Mouse (Mus musculus) olfactory bulb, adult 2 months (tissue): ENCODE data around the gene Tex35. TPM values are rescaled to one million over a fixed set of nuclear protein-coding genes. Genes with fewer than 3 reads are reported as not detected.
A peak's percentile ranks its signal among the peaks of the same experiment; 100 is the strongest.

Source experiments
- H3K27ac ChIP-seq: fragments of 200-500 bp; 2 replicates; pipeline ENCODE4 v1.5.1; 2012; ENCODE audit warnings: low read depth, low read length; ENCODE audit not compliant: insufficient read depth
- H3K4me1 ChIP-seq: fragments of 200-500 bp; 2 replicates; pipeline ENCODE4 v1.6.1; 2012; ENCODE audit warnings: low read length; ENCODE audit not compliant: control insufficient read depth, insufficient read depth
- H3K4me3 ChIP-seq: fragments of 200-500 bp; 2 replicates; pipeline ENCODE4 v1.5.1; 2012; ENCODE audit warnings: mild to moderate bottlenecking, low read depth, low read length, moderate library complexity; ENCODE audit not compliant: insufficient read depth
- CTCF ChIP-seq: fragments of 200-500 bp; IDR thresholded peaks from 2 replicates; pipeline ENCODE4 v1.5.1; 2012; ENCODE audit warnings: low read depth, mild to moderate bottlenecking, low read length, moderate library complexity; ENCODE audit not compliant: insufficient read depth
- POLR2A ChIP-seq: fragments of 200-500 bp; IDR thresholded peaks from 2 replicates; pipeline ENCODE4 v1.6.1; 2012; ENCODE audit warnings: mild to moderate bottlenecking, low read depth, low read length, moderate library complexity; ENCODE audit not compliant: insufficient read depth
- WGBS: fragments of 180-500 bp; shearing (Covaris S2); methylation state at CpG from one replicate; pipeline ENCODE4 v1.1.7; 2018; 5-methylcytosine and 5-hydroxymethylcytosine counted together
- polyA plus RNA-seq: library from polyadenylated mRNA; stranded (reverse); fragments of >200 nt; gene quantifications from 2 replicates; pipeline ENCODE4 v1.2.4, GENCODE M21; 2012; ENCODE audit warnings: low replicate concordance; ENCODE audit not compliant: missing spikeins, insufficient read depth, insufficient read length

The Tex35 gene
- polyA plus RNA-seq, 1 experiment = not detected

DNA sequence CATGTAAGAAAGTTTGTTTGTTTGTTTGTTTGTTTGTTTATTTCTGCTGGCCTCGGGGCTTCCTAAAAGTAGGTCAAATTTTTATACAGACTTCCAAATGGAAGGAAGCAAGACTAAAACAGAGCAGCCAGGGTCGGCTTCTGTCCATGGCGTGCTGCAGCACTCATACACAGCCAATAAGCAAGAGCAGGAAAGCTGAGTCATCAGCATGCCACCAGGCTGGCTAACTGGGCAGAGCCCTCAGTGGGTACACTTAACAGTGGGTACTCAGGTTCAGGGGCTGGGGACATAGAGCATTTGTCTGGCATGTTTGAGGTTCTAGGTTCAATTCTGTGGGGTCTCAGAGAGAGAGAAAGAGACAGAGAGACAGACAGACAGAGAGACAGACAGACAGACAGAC lies 47.3 kb downstream of the Tex35 start:
- peaks cover 17% of the 10 kb centered on the region for H3K4me1 ChIP-seq
- WGBS = 37% methylated on average over 3 of the region's 3 CpGs
- H3K4me3 ChIP-seq = no peak overlapping the region
- no peak overlapping the region for H3K27ac ChIP-seq
- TF ChIP-seq POLR2A (no peak), CTCF (no peak)

DNA sequence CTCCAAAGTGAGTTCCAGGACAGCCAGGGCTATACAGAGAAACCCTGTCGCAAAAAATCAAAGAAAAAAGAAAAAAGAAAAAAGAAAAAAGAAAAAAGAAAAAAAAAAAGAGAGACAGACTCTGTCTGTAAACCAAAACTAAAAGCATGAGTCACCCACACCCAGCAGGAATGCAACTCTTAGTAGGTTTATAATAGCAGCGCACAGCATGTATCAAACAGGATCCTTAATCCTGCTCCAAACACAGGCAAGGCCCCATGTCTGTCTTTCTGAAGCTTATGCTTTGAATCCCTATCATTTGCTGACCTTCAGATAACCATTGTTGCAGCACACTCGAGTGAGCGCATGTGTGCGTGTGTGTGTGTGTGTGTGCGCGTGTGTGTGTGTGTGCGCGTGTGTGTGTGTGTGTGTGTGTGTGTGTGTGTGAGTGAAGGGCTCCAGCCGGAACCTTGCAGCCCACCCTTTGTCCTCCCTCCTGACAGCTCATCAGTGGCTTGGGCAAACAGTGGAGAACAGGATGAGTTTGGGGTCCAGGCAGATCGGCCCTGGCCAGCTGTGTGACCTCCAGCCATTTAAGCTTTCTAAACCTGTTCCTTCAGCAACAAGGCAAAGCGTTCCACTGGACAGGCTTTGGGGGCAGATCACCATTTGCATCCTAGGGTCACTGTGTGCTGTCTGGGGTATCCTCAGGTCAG lies 47.9 kb downstream of the Tex35 start:
- TF ChIP-seq POLR2A = no peak
- no peak overlapping the region for H3K27ac ChIP-seq
- 73% methylated on average over 12 of the region's 12 CpGs for WGBS

DNA sequence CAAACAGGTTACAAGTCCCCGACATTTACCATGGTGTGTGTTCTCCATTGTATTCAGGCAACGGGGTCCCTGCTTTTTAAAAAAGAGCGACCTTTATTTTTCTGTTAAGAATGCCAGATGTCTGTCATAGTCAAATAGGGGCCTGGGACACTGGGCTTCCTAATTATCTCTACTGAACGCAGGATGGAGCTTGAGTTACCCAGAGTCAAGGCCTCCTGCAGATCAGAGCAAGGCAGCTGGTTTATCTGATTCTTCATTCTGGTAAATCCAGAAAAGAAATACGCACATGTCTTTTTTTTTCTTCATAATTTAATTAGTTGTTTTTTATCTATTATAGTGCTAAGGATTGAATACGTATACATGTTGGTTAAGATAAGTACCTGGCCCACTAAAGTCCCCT lies 52.6 kb downstream of the Tex35 start:
- H3K4me3 ChIP-seq = no peak overlapping the region
- TF ChIP-seq CTCF (no peak), POLR2A (no peak)
- H3K27ac ChIP-seq = peak overlapping the region; percentile 51; the same call in 1 of the 2 replicates
- WGBS = 56% methylated on average over 6 of the region's 6 CpGs
- H3K4me1 ChIP-seq = peaks cover 16% of the 10 kb centered on the region

More for the DNA sequence above, 47.9 kb downstream of the Tex35 start:
- peaks cover 18% of the 10 kb centered on the region for H3K4me1 ChIP-seq
- no peak overlapping the region for H3K4me3 ChIP-seq

DNA sequence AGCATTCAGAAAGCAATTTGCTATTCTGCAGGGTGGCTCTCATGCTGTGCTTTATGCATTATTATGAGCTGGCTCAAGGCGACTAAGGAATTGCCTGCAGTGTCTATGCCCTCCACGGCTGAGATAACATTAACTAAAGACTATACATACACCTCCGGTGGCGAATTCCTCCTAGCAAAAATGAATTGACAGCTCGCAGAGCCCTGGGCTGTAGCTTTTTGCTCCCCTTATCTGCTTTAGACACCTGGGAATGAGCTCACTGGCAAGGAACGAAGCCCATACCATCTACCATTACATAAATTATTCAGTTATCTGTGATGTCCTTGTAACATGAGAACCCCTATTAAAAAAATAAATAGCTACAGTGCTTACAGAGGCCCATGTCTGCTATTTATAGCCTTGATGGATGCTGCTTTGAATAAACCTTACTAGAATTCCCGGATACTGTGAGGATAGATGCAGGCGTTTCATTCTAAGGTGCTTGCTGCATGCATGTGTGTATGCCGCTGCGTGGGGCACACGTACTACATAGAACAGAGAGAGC lies 53.1 kb downstream of the Tex35 start:
- 21% methylated on average over 11 of the region's 11 CpGs for WGBS
- no peak overlapping the region for H3K4me3 ChIP-seq
- H3K4me1 ChIP-seq = peaks cover 12% of the 10 kb centered on the region
- H3K27ac ChIP-seq = peak overlapping the region; percentile 86; the same call in 1 of the 2 replicates
- TF ChIP-seq CTCF (no peak), POLR2A (no peak)

DNA sequence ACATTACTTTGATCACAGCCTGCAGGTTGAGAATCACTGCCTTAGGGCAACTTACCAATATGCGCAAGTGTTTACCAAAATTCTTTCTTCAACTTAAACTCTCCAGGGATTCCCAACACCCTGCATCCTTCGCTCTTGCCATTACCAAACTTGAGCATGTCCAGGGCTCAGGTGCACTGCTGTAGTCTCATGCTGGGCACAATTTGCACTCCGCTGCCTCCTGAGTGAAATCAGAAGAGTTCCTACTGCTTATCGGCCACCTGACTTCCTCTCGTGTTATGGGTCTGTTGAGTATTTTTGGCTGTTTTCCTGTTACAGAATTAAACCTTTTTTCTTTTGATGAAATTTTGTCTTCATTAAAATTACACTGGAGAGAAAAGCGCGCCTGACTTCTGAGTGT lies 53.8 kb downstream of the Tex35 start:
- 63% methylated on average over 7 of the region's 7 CpGs for WGBS
- peaks cover 6% of the 10 kb centered on the region for H3K4me1 ChIP-seq
- TF ChIP-seq POLR2A (no peak), CTCF (no peak)
- H3K27ac ChIP-seq = 0 out of 2 replicates have a peak overlapping the region, but pooled peaks have one; percentile 7
- H3K4me3 ChIP-seq = no peak overlapping the region

DNA sequence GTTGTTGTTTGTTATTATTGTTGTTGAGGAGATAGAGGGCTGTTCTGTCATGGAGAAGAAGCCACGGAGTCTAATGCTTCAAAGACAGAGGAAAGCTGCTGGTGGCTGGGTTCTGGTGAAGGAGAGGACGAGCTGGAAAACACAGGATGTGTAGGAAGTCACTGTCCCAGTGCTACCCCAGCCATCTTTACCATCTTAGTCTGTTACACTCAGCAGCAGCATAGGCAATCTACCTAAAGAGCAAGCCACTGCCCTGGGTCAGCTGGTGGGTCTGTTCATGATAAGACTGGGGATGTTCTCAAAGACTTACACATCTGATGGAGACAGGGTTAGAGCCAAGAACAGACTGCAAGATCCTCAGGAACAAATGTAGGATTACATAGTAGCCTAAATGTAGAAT lies 58.6 kb downstream of the Tex35 start:
- no peak overlapping the region for H3K4me3 ChIP-seq
- WGBS = 94% methylated on average over 2 of the region's 2 CpGs
- H3K4me1 ChIP-seq = peaks cover 14% of the 10 kb centered on the region
- H3K27ac ChIP-seq = no peak overlapping the region
- no peak for TF ChIP-seq POLR2A
- TF ChIP-seq CTCF = no peak

Other genes starting within 250 kb of the Tex35 start
- gene Ralgps2, start 169.1 kb downstream of the Tex35 start, polyA plus RNA-seq = not detected in 2 replicates